Mouse (Mus musculus): Measurements from ENCODE around the gene Snd1.

- TF ChIP-seq CHD2 (IDR thresholded peaks at IDR 0.05; ENCODE audit: low read depth, low read length) (no peak), ZNF384 (IDR thresholded peaks at IDR 0.05; ENCODE audit: low read depth, low read length) (no peak), MAFK (IDR thresholded peaks at IDR 0.05; ENCODE audit: insufficient read depth, low read depth, low read length) (no peak)
Measured at GRCm38 (mm10) chr6:28504611-28505010, 29.7 kb downstream of the Snd1 start.
